27 mouse cellular contexts compared by ENCODE assay signal in genomic region chr15:24929742-24930141, GRCm38 (mm10).
"Had no signal": no experiment of that assay in that cellular context is flagged by ENCODE, and none has a peak within 500 bp of the region (broad histone marks: within the 10 kb centered on the region; RNA-seq: fewer than 3 reads in every experiment).

No protein-coding gene starts in this region.

- DNase-seq: gastrocnemius, adult 2 months; gastrocnemius, postnatal 10 days; gastrocnemius, postnatal 25 days; heart, adult 18-20 months; heart, postnatal 10 days; heart, postnatal 4 days; kidney, adult 11 months; kidney, adult 2 months; kidney, adult 9 months; kidney, postnatal 14 days; kidney, postnatal 36 days; layer of hippocampus, adult 9-11 months; layer of hippocampus, postnatal 36 days; left cerebral cortex, postnatal 4 days had no signal

- H3K9ac ChIP-seq: heart, embryonic 12.5 days; hindbrain, embryonic 12.5 days; hindbrain, embryonic 14.5 days; kidney, embryonic 15.5 days; limb, embryonic 13.5 days; limb, embryonic 15.5 days; liver, embryonic 12.5 days; liver, embryonic 14.5 days had no signal

- H3K4me2 ChIP-seq: heart, embryonic 12.5 days; hindbrain, embryonic 12.5 days; hindbrain, embryonic 14.5 days; kidney, embryonic 15.5 days; limb, embryonic 13.5 days; limb, embryonic 15.5 days; liver, embryonic 12.5 days had no signal

- H3K36me3 ChIP-seq: heart, embryonic 10.5 days; heart, embryonic 12.5 days; hindbrain, embryonic 10.5 days; hindbrain, embryonic 12.5 days; kidney, embryonic 15.5 days; limb, embryonic 13.5 days; limb, embryonic 15.5 days; liver, embryonic 12.5 days had no signal

- H3K4me1 ChIP-seq: heart, embryonic 10.5 days; heart, embryonic 12.5 days; hindbrain, embryonic 10.5 days; hindbrain, embryonic 12.5 days; kidney, embryonic 15.5 days; limb, embryonic 13.5 days; limb, embryonic 15.5 days; liver, embryonic 12.5 days had no signal

- H3K27me3 ChIP-seq: heart, embryonic 12.5 days; hindbrain, embryonic 12.5 days; kidney, embryonic 15.5 days; limb, embryonic 13.5 days; limb, embryonic 15.5 days; liver, embryonic 12.5 days had no signal

- H3K9me3 ChIP-seq: heart, embryonic 10.5 days; heart, embryonic 12.5 days; hindbrain, embryonic 10.5 days; hindbrain, embryonic 12.5 days; kidney, embryonic 15.5 days; limb, embryonic 13.5 days; limb, embryonic 15.5 days; liver, embryonic 12.5 days had no signal

- H3K4me3 ChIP-seq: gastrocnemius, adult 2 months; heart, embryonic 10.5 days; heart, embryonic 12.5 days; hindbrain, embryonic 10.5 days; hindbrain, embryonic 12.5 days; kidney, embryonic 15.5 days; limb, embryonic 13.5 days; limb, embryonic 15.5 days; liver, embryonic 12.5 days had no signal

- ATAC-seq: hindbrain, embryonic 16.5 days; intestine, embryonic 16.5 days; liver, embryonic 12.5 days had no signal

- H3K27ac ChIP-seq: gastrocnemius, adult 2 months; heart, embryonic 10.5 days; hindbrain, embryonic 10.5 days; hindbrain, embryonic 12.5 days; hindbrain, embryonic 14.5 days; kidney, embryonic 15.5 days; kidney, postnatal 0 days; limb, embryonic 13.5 days; limb, embryonic 15.5 days; liver, embryonic 12.5 days; liver, embryonic 14.5 days had no signal
